Mouse (Mus musculus): ENCODE measurements around the gene Slc44a1. TPM values are rescaled to one million over a fixed set of nuclear protein-coding genes. Genes with fewer than 3 reads are reported as not detected.

The Slc44a1 gene
- polyA plus RNA-seq, 1 experiment from 2014 or later: 37.3 TPM

GRCm38 (mm10) chr4:53452976-53453889 is 13.0 kb downstream of the Slc44a1 start:
- ATAC-seq (ENCODE audit: insufficient number of reproducible peaks, insufficient read depth, low FRiP score, low TSS enrichment, low read depth): no peak
- no peaks in the 10 kb centered on the region for H3K27me3 ChIP-seq
- no peak overlapping the region for H3K4me3 ChIP-seq
- H3K9ac ChIP-seq: no peak overlapping the region
- H3K4me2 ChIP-seq: no peak overlapping the region
- peaks cover 19% of the 10 kb centered on the region for H3K4me1 ChIP-seq
- no peaks in the 10 kb centered on the region for H3K36me3 ChIP-seq
- H3K9me3 ChIP-seq: no peaks in the 10 kb centered on the region
- 57% methylated on average over 10 of the region's 10 CpGs for WGBS
- no peak overlapping the region for H3K27ac ChIP-seq

GRCm38 (mm10) chr4:53455885-53456284 is 15.7 kb downstream of the Slc44a1 start:
- Histone ChIP-seq H3K36me3 (no peaks in the 10 kb centered on the region), H3K27me3 (no peaks in the 10 kb centered on the region), H3K4me3 (no peak overlapping the region), H3K4me1 (peaks cover 19% of the 10 kb centered on the region), H3K9ac (no peak overlapping the region), H3K27ac (no peak overlapping the region), H3K4me2 (no peak overlapping the region), H3K9me3 (no peaks in the 10 kb centered on the region)
- ATAC-seq (ENCODE audit: insufficient number of reproducible peaks, insufficient read depth, low FRiP score, low TSS enrichment, low read depth): no peak
- WGBS: 79% methylated on average over 2 of the region's 2 CpGs

GRCm38 (mm10) chr4:53456570-53456969 is 16.4 kb downstream of the Slc44a1 start:
- no peaks in the 10 kb centered on the region for H3K9me3 ChIP-seq
- H3K9ac ChIP-seq: no peak overlapping the region
- no peak overlapping the region for H3K27ac ChIP-seq
- H3K4me1 ChIP-seq: peaks cover 14% of the 10 kb centered on the region
- H3K36me3 ChIP-seq: no peaks in the 10 kb centered on the region
- 91% methylated on average over 6 of the region's 6 CpGs for WGBS
- no peaks in the 10 kb centered on the region for H3K27me3 ChIP-seq
- H3K4me2 ChIP-seq: no peak overlapping the region
- no peak overlapping the region for H3K4me3 ChIP-seq
- no peak for ATAC-seq (ENCODE audit: insufficient number of reproducible peaks, insufficient read depth, low FRiP score, low TSS enrichment, low read depth)

- H3K36me3 ChIP-seq: no peaks in the 10 kb centered on the region
- no peak overlapping the region for H3K27ac ChIP-seq
- H3K9me3 ChIP-seq: no peaks in the 10 kb centered on the region
- H3K4me2 ChIP-seq: no peak overlapping the region
- ATAC-seq (ENCODE audit: insufficient number of reproducible peaks, insufficient read depth, low FRiP score, low TSS enrichment, low read depth): no peak
- H3K4me1 ChIP-seq: peaks cover 1% of the 10 kb centered on the region; the same call in 1 of the 2 replicates
- WGBS: 85% methylated on average over 3 of the region's 3 CpGs
- H3K4me3 ChIP-seq: no peak overlapping the region
- H3K9ac ChIP-seq: no peak overlapping the region
- H3K27me3 ChIP-seq: no peaks in the 10 kb centered on the region
Observed at GRCm38 (mm10) chr4:53458503-53458902, 18.3 kb downstream of the Slc44a1 start.

GRCm38 (mm10) chr4:53459697-53460096 is 19.5 kb downstream of the Slc44a1 start:
- ATAC-seq (ENCODE audit: insufficient number of reproducible peaks, insufficient read depth, low FRiP score, low TSS enrichment, low read depth): no peak
- no peak overlapping the region for H3K27ac ChIP-seq
- no peaks in the 10 kb centered on the region for H3K27me3 ChIP-seq
- H3K4me3 ChIP-seq: no peak overlapping the region
- H3K4me1 ChIP-seq: no peaks in the 10 kb centered on the region
- H3K4me2 ChIP-seq: no peak overlapping the region
- no peaks in the 10 kb centered on the region for H3K36me3 ChIP-seq
- WGBS: 85% methylated on average over 7 of the region's 7 CpGs
- no peaks in the 10 kb centered on the region for H3K9me3 ChIP-seq
- H3K9ac ChIP-seq: no peak overlapping the region

- H3K27ac ChIP-seq: no peak overlapping the region
- no peak for ATAC-seq (ENCODE audit: insufficient number of reproducible peaks, insufficient read depth, low FRiP score, low TSS enrichment, low read depth)
- H3K9me3 ChIP-seq: no peaks in the 10 kb centered on the region
- no peaks in the 10 kb centered on the region for H3K4me1 ChIP-seq
- WGBS: 87% methylated on average over 4 of the region's 4 CpGs
- no peak overlapping the region for H3K4me2 ChIP-seq
- no peak overlapping the region for H3K9ac ChIP-seq
- H3K27me3 ChIP-seq: no peaks in the 10 kb centered on the region
- no peaks in the 10 kb centered on the region for H3K36me3 ChIP-seq
- no peak overlapping the region for H3K4me3 ChIP-seq
Observed at GRCm38 (mm10) chr4:53461026-53461425, 20.8 kb downstream of the Slc44a1 start.

- 84% methylated on average over 5 of the region's 5 CpGs for WGBS
Observed at GRCm38 (mm10) chr4:53462069-53462468, 21.9 kb downstream of the Slc44a1 start.

GRCm38 (mm10) chr4:53462505-53463251 is 22.5 kb downstream of the Slc44a1 start:
- no peak overlapping the region for H3K9ac ChIP-seq
- H3K4me1 ChIP-seq: no peaks in the 10 kb centered on the region

More at GRCm38 (mm10) chr4:53462069-53462468, 21.9 kb downstream of the Slc44a1 start:
- Histone ChIP-seq H3K4me1 (no peaks in the 10 kb centered on the region), H3K4me3 (no peak overlapping the region), H3K27me3 (no peaks in the 10 kb centered on the region), H3K4me2 (no peak overlapping the region), H3K9ac (no peak overlapping the region), H3K9me3 (no peaks in the 10 kb centered on the region), H3K36me3 (no peaks in the 10 kb centered on the region), H3K27ac (no peak overlapping the region)
- ATAC-seq (ENCODE audit: insufficient number of reproducible peaks, insufficient read depth, low FRiP score, low TSS enrichment, low read depth): no peak

GRCm38 (mm10) chr4:53465887-53466286 is 25.7 kb downstream of the Slc44a1 start:
- H3K4me2 ChIP-seq: no peak overlapping the region
- H3K9ac ChIP-seq: no peak overlapping the region
- 87% methylated on average over 1 of the region's 1 CpGs for WGBS
- H3K36me3 ChIP-seq: no peaks in the 10 kb centered on the region; the same call in 1 of the 2 replicates
- no peak overlapping the region for H3K4me3 ChIP-seq
- H3K27ac ChIP-seq: no peak overlapping the region
- 0 out of 2 replicates have a peak, but pooled peaks cover 3% of the 10 kb centered on the region for H3K4me1 ChIP-seq
- no peak for ATAC-seq (ENCODE audit: insufficient number of reproducible peaks, insufficient read depth, low FRiP score, low TSS enrichment, low read depth)
- H3K27me3 ChIP-seq: no peaks in the 10 kb centered on the region
- no peaks in the 10 kb centered on the region for H3K9me3 ChIP-seq

More at GRCm38 (mm10) chr4:53462505-53463251, 22.5 kb downstream of the Slc44a1 start:
- Histone ChIP-seq H3K27me3 (no peaks in the 10 kb centered on the region), H3K27ac (no peak overlapping the region), H3K4me3 (no peak overlapping the region), H3K9me3 (no peaks in the 10 kb centered on the region), H3K4me2 (no peak overlapping the region), H3K36me3 (no peaks in the 10 kb centered on the region; the same call in 1 of the 2 replicates)
- ATAC-seq (ENCODE audit: insufficient number of reproducible peaks, insufficient read depth, low FRiP score, low TSS enrichment, low read depth): no peak
- WGBS: 84% methylated on average over 18 of the region's 18 CpGs

- WGBS: 49% methylated on average over 6 of the region's 6 CpGs
- H3K9ac ChIP-seq: no peak overlapping the region
- H3K9me3 ChIP-seq: no peaks in the 10 kb centered on the region
- no peak overlapping the region for H3K4me2 ChIP-seq
- no peak overlapping the region for H3K27ac ChIP-seq
- no peak overlapping the region for H3K4me3 ChIP-seq
- H3K27me3 ChIP-seq: no peaks in the 10 kb centered on the region
- peaks cover 13% of the 10 kb centered on the region for H3K4me1 ChIP-seq
- H3K36me3 ChIP-seq: no peaks in the 10 kb centered on the region; the same call in 1 of the 2 replicates
- no peak for ATAC-seq (ENCODE audit: insufficient number of reproducible peaks, insufficient read depth, low FRiP score, low TSS enrichment, low read depth)
Observed at GRCm38 (mm10) chr4:53469007-53469406, 28.8 kb downstream of the Slc44a1 start.

GRCm38 (mm10) chr4:53474109-53474508 is 33.9 kb downstream of the Slc44a1 start:
- H3K36me3 ChIP-seq: no peaks in the 10 kb centered on the region
- no peaks in the 10 kb centered on the region for H3K27me3 ChIP-seq
- H3K9me3 ChIP-seq: no peaks in the 10 kb centered on the region
- no peak overlapping the region for H3K9ac ChIP-seq
- ATAC-seq (ENCODE audit: insufficient number of reproducible peaks, insufficient read depth, low FRiP score, low TSS enrichment, low read depth): no peak
- peaks cover 16% of the 10 kb centered on the region for H3K4me1 ChIP-seq
- no peak overlapping the region for H3K4me3 ChIP-seq
- no peak overlapping the region for H3K4me2 ChIP-seq
- no peak overlapping the region for H3K27ac ChIP-seq
